8 mouse cellular contexts compared by ENCODE assay signal in genomic region chr5:77245787-77246671, GRCm38 (mm10). TPM values are rescaled to one million over a fixed set of nuclear protein-coding genes. Genes with fewer than 3 reads are reported as not detected.
DNase-seq lines count a peak whose midpoint lies in the region; ATAC-seq and TF ChIP-seq lines count a peak whose summit lies in the region.

No protein-coding gene starts in this region.

- no peaks in the 10 kb centered on the region for H3K9me3 ChIP-seq in heart, embryonic 12.5 days (replicated peaks)
- H3K9me3 ChIP-seq in hindbrain, embryonic 15.5 days = no peaks in the 10 kb centered on the region
- H3K9me3 ChIP-seq in liver, embryonic 13.5 days (replicated peaks) = no peaks in the 10 kb centered on the region

- no peak for ATAC-seq in heart, embryonic 12.5 days (ENCODE audit: insufficient number of reproducible peaks, low FRiP score)
- ATAC-seq in hindbrain, embryonic 15.5 days (ENCODE audit: low FRiP score, low read depth) = peak; percentile 43
- ATAC-seq in liver, embryonic 13.5 days (ENCODE audit: low read depth) = no peak
- ATAC-seq in erythroid progenitor cell, adult 5-6 weeks (replicated peaks; ENCODE audit: low FRiP score, poor library complexity, severe bottlenecking) = no peak

- H3K27me3 ChIP-seq in heart, embryonic 12.5 days (replicated peaks) = no peaks in the 10 kb centered on the region
- no peaks in the 10 kb centered on the region for H3K27me3 ChIP-seq in hindbrain, embryonic 15.5 days
- H3K27me3 ChIP-seq in liver, embryonic 13.5 days = no peaks in the 10 kb centered on the region
- no peaks in the 10 kb centered on the region for H3K27me3 ChIP-seq in myocyte (ENCODE audit: control insufficient read depth, insufficient read depth, insufficient read length)

- peak overlapping the region; percentile 60 for H3K4me2 ChIP-seq in heart, embryonic 12.5 days
- peak overlapping the region; percentile 52 for H3K4me2 ChIP-seq in hindbrain, embryonic 15.5 days
- H3K4me2 ChIP-seq in liver, embryonic 13.5 days = peak overlapping the region; percentile 57
- peak overlapping the region; percentile 88 for H3K4me2 ChIP-seq in myocyte (ENCODE audit: low read depth)

- H3K4me1 ChIP-seq in heart, embryonic 12.5 days (replicated peaks) = 0 out of 2 replicates have a peak, but pooled peaks cover 3% of the 10 kb centered on the region
- H3K4me1 ChIP-seq in hindbrain, embryonic 15.5 days (replicated peaks) = peaks cover 19% of the 10 kb centered on the region
- H3K4me1 ChIP-seq in liver, embryonic 13.5 days (replicated peaks) = peaks cover 11% of the 10 kb centered on the region; the same call in 1 of the 2 replicates

- H3K79me2 ChIP-seq in myocyte (ENCODE audit: control insufficient read depth, insufficient read depth) = no peaks in the 10 kb centered on the region

- no peak for DNase-seq in heart, adult 8-10 months (ENCODE audit: low spot score)
- peak; percentile 45 for DNase-seq in embryo, embryonic 11.5 days (ENCODE audit: low read depth, low spot score)
- DNase-seq in liver, embryonic 13.5 days = no peak
- no peak for DNase-seq in ovary, adult 18-20 months (ENCODE audit: low spot score)

- no peak for TF ChIP-seq POLR2A in myocyte (IDR thresholded peaks at IDR 0.05; ENCODE audit: insufficient read length, low read depth)

- H3K9ac ChIP-seq in heart, embryonic 12.5 days = 0 out of 2 replicates have a peak overlapping the region, but pooled peaks have one; percentile 15
- H3K9ac ChIP-seq in hindbrain, embryonic 15.5 days = no peak overlapping the region
- H3K9ac ChIP-seq in liver, embryonic 13.5 days = peak overlapping the region; percentile 34; the same call in 1 of the 2 replicates

- H3K4me3 ChIP-seq in heart, embryonic 12.5 days = peak overlapping the region; percentile 26
- peak overlapping the region; percentile 21 for H3K4me3 ChIP-seq in hindbrain, embryonic 15.5 days
- H3K4me3 ChIP-seq in liver, embryonic 13.5 days (replicated peaks) = peak overlapping the region; percentile 38
- peak overlapping the region; percentile 15 for H3K4me3 ChIP-seq in myocyte

- no peak overlapping the region for H3K27ac ChIP-seq in heart, embryonic 12.5 days (ENCODE audit: poor library complexity, severe bottlenecking)
- H3K27ac ChIP-seq in hindbrain, embryonic 15.5 days (replicated peaks) = no peak overlapping the region
- no peak overlapping the region for H3K27ac ChIP-seq in liver, embryonic 13.5 days

- 41% methylated on average over 26 of the region's 26 CpGs for WGBS in heart, embryonic 12.5 days
- 28% methylated on average over 26 of the region's 26 CpGs for WGBS in hindbrain, embryonic 15.5 days
- WGBS in liver, embryonic 13.5 days (ENCODE audit: insufficient replicate concordance) = 38% methylated on average over 26 of the region's 26 CpGs

- H3K36me3 ChIP-seq in heart, embryonic 12.5 days = no peaks in the 10 kb centered on the region
- H3K36me3 ChIP-seq in hindbrain, embryonic 15.5 days = no peaks in the 10 kb centered on the region
- H3K36me3 ChIP-seq in liver, embryonic 13.5 days = no peaks in the 10 kb centered on the region
- no peaks in the 10 kb centered on the region for H3K36me3 ChIP-seq in myocyte (ENCODE audit: control insufficient read depth, insufficient read depth)

- no peak overlapping the region for H3ac ChIP-seq in myocyte (ENCODE audit: control insufficient read depth, insufficient read length)

TF ChIP-seq in myocyte, 11 proteins besides CTCF, POLR2A, EP300 and RAD21:
- TF ChIP-seq USF1 (IDR thresholded peaks at IDR 0.05; ENCODE audit: low read depth) (peak; percentile 8), MYOD1 (IDR thresholded peaks at IDR 0.05; ENCODE audit: control insufficient read depth in 1 of 3, insufficient read length in 2 of 3, low read depth in 2 of 3) (peak in 2 of 3 experiments; percentile 80 to 87), CEBPB (IDR thresholded peaks at IDR 0.05; ENCODE audit: insufficient read depth, poor library complexity, severe bottlenecking) (no peak), TCF3 (IDR thresholded peaks at IDR 0.05; ENCODE audit: insufficient read length, low read depth) (no peak), E2F4 (IDR thresholded peaks at IDR 0.05; ENCODE audit: insufficient read depth) (no peak), SRF (IDR thresholded peaks at IDR 0.05; ENCODE audit: control insufficient read depth, insufficient read length, low read depth) (no peak)

RNA-seq across cellular contexts. Expression of gene Rest, which starts 19.3 kb away (rescaled TPM):
- 31.0 and 32.2 TPM in 2 replicates for polyA plus RNA-seq in heart, embryonic 12.5 days (2016; fragmentation: Nextera tagmentation; extraction: Ambion mirVana)
- total RNA-seq in heart, adult 8-10 months (2022) = 10 to 100 TPM; 13.2 to 14.9 (median 14.3) TPM
- 6.8 and 7.1 TPM in 2 replicates for polyA plus RNA-seq in hindbrain, embryonic 15.5 days (2015; fragmentation: Nextera tagmentation; extraction: Ambion mirVana)
- polyA plus RNA-seq in liver, embryonic 13.5 days (2015; fragmentation: Nextera tagmentation; extraction: Ambion mirVana) = 8.0 and 9.0 TPM in 2 replicates
- 7.2 TPM for polyA plus RNA-seq in myocyte (2012; fragmentation: generic; extraction: Trizol)
- total RNA-seq in erythroid progenitor cell, adult 5-6 weeks (2015; ENCODE audit: low replicate concordance) = 7.2 and 8.8 TPM in 2 replicates
- total RNA-seq in erythroid progenitor cell, adult 5-6 weeks (2017; ENCODE audit: low replicate concordance) = 11.2 and 13.4 TPM in 2 replicates

RNA-seq across cellular contexts. Expression of gene Spink2, which starts 34.8 kb away (rescaled TPM):
- 7.3 and 7.9 TPM in 2 replicates for polyA plus RNA-seq in heart, embryonic 12.5 days (2016; fragmentation: Nextera tagmentation; extraction: Ambion mirVana)
- not detected for total RNA-seq in heart, adult 8-10 months (2022)
- 0.90 and 1.3 TPM in 2 replicates for polyA plus RNA-seq in hindbrain, embryonic 15.5 days (2015; fragmentation: Nextera tagmentation; extraction: Ambion mirVana)
- polyA plus RNA-seq in liver, embryonic 13.5 days (2015; fragmentation: Nextera tagmentation; extraction: Ambion mirVana) = 0.17 TPM in 1 of 2 replicates, not detected in the other
- polyA plus RNA-seq in myocyte (2012; fragmentation: generic; extraction: Trizol) = not detected
- not detected in 2 replicates for total RNA-seq in erythroid progenitor cell, adult 5-6 weeks (2015; ENCODE audit: low replicate concordance)
- not detected in 2 replicates for total RNA-seq in erythroid progenitor cell, adult 5-6 weeks (2017; ENCODE audit: low replicate concordance)
